Mouse (Mus musculus): ENCODE results near the gene Gm19402. TPM values are rescaled to one million over a fixed set of nuclear protein-coding genes. Genes with fewer than 3 reads are reported as not detected.

The Gm19402 gene
- polyA plus RNA-seq, 1 experiment from 2014 or later, result not detected

DNA sequence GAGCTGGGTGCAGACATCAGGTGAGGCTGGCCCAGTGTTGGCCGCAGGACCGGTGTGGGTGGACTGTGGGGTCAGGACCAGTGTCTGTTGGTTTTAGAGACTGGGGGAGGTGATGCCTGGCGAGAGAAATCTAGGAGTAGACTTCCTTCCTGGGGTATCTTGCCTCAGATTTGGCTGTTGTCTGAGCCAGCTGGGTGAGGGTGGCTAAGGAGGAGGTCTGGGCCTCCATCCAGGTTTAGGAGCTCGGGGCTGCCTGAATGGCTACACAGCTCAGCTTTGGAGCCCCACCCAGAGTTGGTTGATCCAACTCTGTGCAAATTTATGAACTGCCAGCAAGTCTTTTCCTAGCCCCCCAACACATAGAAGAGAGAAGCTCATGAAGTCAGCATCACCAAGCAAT lies 23.2 kb downstream of the Gm19402 start:
- DNase-seq (ENCODE audit: low spot score), result no peak

DNA sequence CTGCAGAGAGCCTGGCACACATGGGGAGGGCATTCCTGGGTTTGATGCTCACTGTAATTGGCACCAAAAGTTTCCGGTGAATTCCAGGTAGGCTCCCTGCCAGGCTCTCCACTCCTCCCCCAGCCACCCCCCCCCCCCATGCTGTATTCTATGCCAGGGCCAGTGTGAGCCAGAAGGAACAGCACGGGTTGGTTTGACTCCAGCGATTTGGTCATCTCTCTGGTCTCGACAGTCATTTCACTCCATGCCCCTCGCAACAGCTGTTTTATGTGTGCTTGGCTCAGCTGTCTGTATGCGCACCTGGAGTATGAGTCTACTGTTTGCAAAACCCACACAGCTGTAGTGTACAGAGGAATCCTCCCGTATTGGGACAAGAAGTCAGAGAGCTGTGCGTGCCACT lies 24.2 kb downstream of the Gm19402 start:
- DNase-seq (ENCODE audit: low spot score), result no peak

DNA sequence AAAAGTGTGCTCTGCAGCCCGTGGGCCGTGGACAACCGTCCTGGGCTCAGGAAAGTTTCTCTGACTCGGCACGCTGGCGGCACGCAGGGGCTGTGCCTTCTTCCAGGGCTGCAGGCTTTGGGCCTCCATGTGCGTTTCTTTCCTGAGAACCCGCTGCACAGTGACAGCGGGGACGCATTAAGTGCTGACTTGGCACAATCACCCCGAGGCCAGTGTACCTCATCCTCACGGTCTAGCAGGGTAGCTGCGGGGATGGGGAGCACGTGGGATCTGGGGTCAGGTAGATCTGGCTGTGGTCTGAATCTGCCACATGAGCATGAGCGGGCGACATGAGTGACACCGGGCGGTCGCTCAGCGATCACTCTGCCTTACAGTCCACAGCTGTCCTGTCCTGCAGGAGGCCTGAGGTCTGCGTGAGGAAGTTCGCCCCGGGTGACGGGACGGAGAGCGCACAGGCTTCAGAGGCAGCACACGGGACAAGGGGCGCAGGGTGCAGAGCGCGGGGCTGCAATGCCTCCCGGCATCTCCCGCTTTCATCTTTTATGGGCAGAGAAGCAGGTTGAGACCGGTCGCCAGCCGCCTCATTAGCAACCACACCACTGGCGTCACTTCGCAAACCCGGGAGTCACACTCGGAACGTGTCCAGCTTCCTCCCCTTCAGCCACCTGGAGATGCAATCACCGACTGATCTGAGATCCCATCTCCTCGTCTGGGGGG lies 26.4 kb downstream of the Gm19402 start:
- no peak for DNase-seq (ENCODE audit: low spot score)

DNA sequence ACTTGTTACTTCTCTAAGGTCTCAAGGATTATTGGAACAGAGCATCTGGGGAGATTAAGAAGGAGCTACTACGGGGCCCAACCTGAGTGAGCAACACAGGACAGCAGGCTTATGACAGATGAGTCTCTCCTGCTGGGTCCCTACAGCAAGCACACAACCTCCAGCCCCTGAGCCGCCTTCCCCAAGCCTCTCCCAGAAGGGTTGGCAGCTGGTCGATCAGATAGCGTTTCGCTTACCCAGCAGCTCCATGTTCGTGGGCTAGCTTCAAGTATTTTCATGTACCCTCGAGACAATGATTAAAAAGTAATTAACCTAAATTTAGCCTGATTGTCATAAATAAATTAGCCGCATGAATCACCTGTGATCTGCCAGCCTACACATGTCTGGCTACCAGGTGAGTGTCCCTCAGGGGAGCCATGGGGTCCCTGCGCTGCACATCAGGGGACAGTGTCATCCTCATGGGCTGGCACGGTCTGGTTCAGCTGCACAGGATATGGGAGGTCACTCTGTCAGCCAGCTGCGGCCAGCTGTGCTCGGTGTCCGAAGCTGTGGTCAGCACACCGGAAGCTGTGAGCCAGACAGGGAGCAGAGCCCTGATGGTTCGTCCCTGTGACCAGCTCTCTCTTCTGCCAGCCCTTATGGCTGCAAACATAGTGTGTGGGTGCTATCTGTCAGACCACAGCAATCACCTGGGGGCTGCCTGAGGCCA lies 32.1 kb downstream of the Gm19402 start:
- no peak for DNase-seq (ENCODE audit: low spot score)

DNA sequence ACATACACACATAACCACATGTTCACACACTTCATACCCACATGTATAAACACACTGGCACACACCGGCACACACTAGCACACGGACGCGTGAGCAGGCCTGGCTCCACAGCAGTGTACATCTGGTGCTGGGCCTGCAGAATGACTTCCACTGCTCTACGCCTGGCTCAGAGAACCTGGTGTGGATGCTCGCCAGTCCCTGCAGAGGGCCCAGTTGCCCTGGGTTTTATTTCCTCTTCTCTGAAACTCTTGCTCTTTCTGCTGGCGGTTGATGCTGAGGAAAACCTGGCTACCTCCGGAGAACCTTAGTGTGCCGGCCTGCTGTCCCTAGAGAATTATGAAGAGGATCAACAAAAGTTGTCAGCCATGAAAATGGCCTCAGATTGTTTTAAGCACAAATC lies 38.5 kb downstream of the Gm19402 start:
- DNase-seq (ENCODE audit: low spot score), result no peak

DNA sequence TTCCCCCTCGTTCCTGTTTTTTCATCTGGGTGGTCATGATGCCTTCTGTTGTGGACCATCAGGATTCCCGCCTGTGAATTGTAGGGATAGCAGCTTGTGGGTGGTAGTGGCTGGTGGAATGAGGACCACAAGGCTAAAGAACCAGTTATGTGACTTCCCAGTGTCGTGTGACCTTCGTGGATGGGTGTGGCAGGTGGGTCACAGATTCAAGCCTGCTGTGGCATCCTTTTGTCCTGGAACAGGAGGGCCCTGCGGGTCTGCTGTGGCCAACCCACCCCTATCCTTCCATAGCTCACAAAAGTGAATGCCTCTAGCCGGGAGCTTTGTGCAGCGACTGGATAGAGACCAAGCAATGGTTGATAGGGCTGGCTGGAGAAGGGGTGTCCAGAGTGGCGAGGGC lies 42.7 kb downstream of the Gm19402 start:
- no peak for DNase-seq (ENCODE audit: low spot score)

DNA sequence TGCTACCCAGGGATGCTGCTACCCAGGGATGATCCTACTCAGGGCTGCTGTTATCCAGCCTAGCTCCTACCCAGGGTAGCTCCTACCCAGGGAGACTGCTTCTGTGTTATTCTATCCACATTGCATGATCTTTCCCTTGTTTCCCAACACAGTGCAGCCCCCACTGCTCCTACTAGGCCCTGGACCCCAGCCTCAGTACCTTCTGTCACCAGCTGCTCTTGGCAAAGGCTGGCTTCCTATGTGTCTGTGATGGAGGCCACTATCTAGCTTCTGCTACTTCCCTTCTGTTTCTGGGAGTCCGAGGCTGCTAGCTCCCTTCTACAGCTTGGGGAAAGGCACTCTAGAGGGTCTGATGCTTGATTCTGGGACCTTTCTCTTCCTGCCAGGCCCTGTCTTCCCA lies 43.1 kb downstream of the Gm19402 start:
- no peak for DNase-seq (ENCODE audit: low spot score)

DNA sequence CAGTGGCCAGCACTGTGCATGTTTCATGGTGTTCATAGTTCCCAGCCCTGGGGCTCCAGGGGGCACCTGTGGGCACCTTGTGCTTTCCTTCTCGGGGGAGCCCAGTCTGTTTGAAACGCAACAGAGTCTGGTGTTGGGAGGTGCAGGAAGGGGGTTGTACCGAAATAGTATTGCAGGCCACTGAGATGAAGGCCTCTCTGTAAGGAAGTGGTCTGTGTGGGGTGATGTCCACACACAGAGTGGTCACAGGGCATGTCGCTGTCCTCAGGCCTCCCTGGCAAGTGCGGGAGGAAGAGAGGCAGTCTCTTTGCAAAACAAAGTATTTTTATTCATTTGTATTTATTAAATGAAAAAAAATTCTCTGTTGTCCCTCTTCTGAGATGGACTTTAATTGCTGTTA lies 45.0 kb downstream of the Gm19402 start:
- DNase-seq (ENCODE audit: low spot score), result no peak

DNA sequence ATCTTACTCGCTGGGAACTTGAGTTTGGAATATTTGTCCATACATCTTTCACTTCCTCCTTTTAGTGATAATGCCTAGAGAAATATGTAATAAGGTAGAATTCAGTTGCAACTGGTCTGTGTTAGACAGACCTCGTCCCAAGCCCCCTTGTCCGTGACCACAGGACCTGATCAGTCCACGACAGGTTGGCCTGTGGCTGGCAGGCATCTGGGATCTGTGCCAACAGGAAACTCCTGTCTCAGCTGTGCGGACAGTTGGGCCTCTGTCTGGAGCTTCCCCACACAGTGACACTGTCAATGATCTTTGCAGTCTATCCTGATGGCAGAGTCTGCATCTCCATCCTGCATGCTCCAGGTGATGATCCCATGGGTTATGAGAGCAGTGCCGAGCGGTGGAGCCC lies 47.4 kb downstream of the Gm19402 start:
- no peak for DNase-seq (ENCODE audit: low spot score)

MicroRNA genes within 50 kb of the gene (microRNA counts, 519-probe panel; counts per million panel counts)
- 473 counts per million, percentile 71 among the panel's probes with 10 or more counts for microRNA mmu-miR-1930

Small RNA genes within 50 kb of the gene (microRNA-seq; reads per million reads assigned to microRNA genes)
- 20.8 reads per million, percentile 26 among the genes with 10 or more reads in this experiment for gene Mir1930 (ENCODE audit: borderline number of aligned reads)

Other genes starting within 250 kb of the Gm19402 start
- gene Fam207a, start 175.0 kb downstream of the Gm19402 start, polyA plus RNA-seq (2015; fragmentation: Nextera tagmentation; extraction: Ambion mirVana), result 47.5 and 51.5 TPM in 2 replicates
- gene Itgb2, start 160.5 kb downstream of the Gm19402 start, polyA plus RNA-seq (2015; fragmentation: Nextera tagmentation; extraction: Ambion mirVana), result 121 and 126 TPM in 2 replicates
- gene Pttg1ip, start 109.0 kb downstream of the Gm19402 start, polyA plus RNA-seq (2015; fragmentation: Nextera tagmentation; extraction: Ambion mirVana), result 79.8 and 85.6 TPM in 2 replicates
- gene Sumo3, start 84.7 kb downstream of the Gm19402 start, polyA plus RNA-seq (2015; fragmentation: Nextera tagmentation; extraction: Ambion mirVana), result 251 and 259 TPM in 2 replicates
- gene Gm49325, start 84.6 kb downstream of the Gm19402 start, polyA plus RNA-seq (2015; fragmentation: Nextera tagmentation; extraction: Ambion mirVana), result 9.2 and 23.4 TPM in 2 replicates
- gene Ube2g2, start 68.5 kb downstream of the Gm19402 start, polyA plus RNA-seq (2015; fragmentation: Nextera tagmentation; extraction: Ambion mirVana), result 67.9 and 69.8 TPM in 2 replicates
- 0.77 and 0.84 TPM in 2 replicates for gene Tspear, start 4.2 kb downstream of the Gm19402 start, polyA plus RNA-seq (2015; fragmentation: Nextera tagmentation; extraction: Ambion mirVana)
- gene Gm9508, start 6.5 kb upstream of the Gm19402 start, polyA plus RNA-seq (2015; fragmentation: Nextera tagmentation; extraction: Ambion mirVana), result not detected in 2 replicates
- gene Gm10272, start 15.9 kb upstream of the Gm19402 start, polyA plus RNA-seq (2015; fragmentation: Nextera tagmentation; extraction: Ambion mirVana), result not detected in 2 replicates
- not detected in 2 replicates for gene Gm10024, start 20.7 kb upstream of the Gm19402 start, polyA plus RNA-seq (2015; fragmentation: Nextera tagmentation; extraction: Ambion mirVana)
- not detected in 2 replicates for gene Gm10142, start 25.1 kb upstream of the Gm19402 start, polyA plus RNA-seq (2015; fragmentation: Nextera tagmentation; extraction: Ambion mirVana)
- not detected in 2 replicates for gene Krtap12-1, start 29.8 kb upstream of the Gm19402 start, polyA plus RNA-seq (2015; fragmentation: Nextera tagmentation; extraction: Ambion mirVana)
- not detected in 2 replicates for gene Gm10100, start 35.7 kb upstream of the Gm19402 start, polyA plus RNA-seq (2015; fragmentation: Nextera tagmentation; extraction: Ambion mirVana)
- not detected in 2 replicates for gene Gm18596, start 51.9 kb upstream of the Gm19402 start, polyA plus RNA-seq (2015; fragmentation: Nextera tagmentation; extraction: Ambion mirVana)
- not detected in 2 replicates for gene Gm9736, start 60.6 kb upstream of the Gm19402 start, polyA plus RNA-seq (2015; fragmentation: Nextera tagmentation; extraction: Ambion mirVana)
- not detected in 2 replicates for gene Gm3233, start 68.9 kb upstream of the Gm19402 start, polyA plus RNA-seq (2015; fragmentation: Nextera tagmentation; extraction: Ambion mirVana)
- gene Gm3238, start 80.6 kb upstream of the Gm19402 start, polyA plus RNA-seq (2015; fragmentation: Nextera tagmentation; extraction: Ambion mirVana), result not detected in 2 replicates
- gene Gm7138, start 86.2 kb upstream of the Gm19402 start, polyA plus RNA-seq (2015; fragmentation: Nextera tagmentation; extraction: Ambion mirVana), result not detected in 2 replicates
- gene Gm3250, start 91.8 kb upstream of the Gm19402 start, polyA plus RNA-seq (2015; fragmentation: Nextera tagmentation; extraction: Ambion mirVana), result not detected in 2 replicates
- gene Gm7137, start 97.4 kb upstream of the Gm19402 start, polyA plus RNA-seq (2015; fragmentation: Nextera tagmentation; extraction: Ambion mirVana), result not detected in 2 replicates
- not detected in 2 replicates for gene Gm9639, start 104.3 kb upstream of the Gm19402 start, polyA plus RNA-seq (2015; fragmentation: Nextera tagmentation; extraction: Ambion mirVana)
- gene Gm19668, start 108.4 kb upstream of the Gm19402 start, polyA plus RNA-seq (2015; fragmentation: Nextera tagmentation; extraction: Ambion mirVana), result not detected in 2 replicates
- not detected in 2 replicates for gene Gm9507, start 121.1 kb upstream of the Gm19402 start, polyA plus RNA-seq (2015; fragmentation: Nextera tagmentation; extraction: Ambion mirVana)
- gene Gm2696, start 123.9 kb upstream of the Gm19402 start, polyA plus RNA-seq (2015; fragmentation: Nextera tagmentation; extraction: Ambion mirVana), result not detected in 2 replicates
- not detected in 2 replicates for gene Krtap10-4, start 136.3 kb upstream of the Gm19402 start, polyA plus RNA-seq (2015; fragmentation: Nextera tagmentation; extraction: Ambion mirVana)
- not detected in 2 replicates for gene Krtap10-10, start 145.2 kb upstream of the Gm19402 start, polyA plus RNA-seq (2015; fragmentation: Nextera tagmentation; extraction: Ambion mirVana)
- not detected in 2 replicates for gene Gm36176, start 156.0 kb upstream of the Gm19402 start, polyA plus RNA-seq (2015; fragmentation: Nextera tagmentation; extraction: Ambion mirVana)
- gene Gm10318, start 162.1 kb upstream of the Gm19402 start, polyA plus RNA-seq (2015; fragmentation: Nextera tagmentation; extraction: Ambion mirVana), result not detected in 2 replicates
- gene Gm3285, start 171.2 kb upstream of the Gm19402 start, polyA plus RNA-seq (2015; fragmentation: Nextera tagmentation; extraction: Ambion mirVana), result not detected in 2 replicates
- gene Lrrc3, start 211.8 kb upstream of the Gm19402 start, polyA plus RNA-seq (2015; fragmentation: Nextera tagmentation; extraction: Ambion mirVana), result 1.2 TPM in 2 replicates

Data from thymus, postnatal 0 days (tissue).